Mouse (Mus musculus) CH12.LX (cell line): Measurements from ENCODE around the gene Tsr1. TPM values are rescaled to one million over a fixed set of nuclear protein-coding genes. Genes with fewer than 3 reads are reported as not detected.
A peak's percentile ranks its signal among the peaks of the same experiment; 100 is the strongest.

Source experiments
- DNase-seq: peaks from one replicate; pipeline ENCODE4 v3.0.0-alpha.2; 2013; ENCODE audit errors: extremely low read depth
- H3K27ac ChIP-seq: 2 replicates; pipeline ENCODE4 v1.5.1; 2012; ENCODE audit warnings: low read depth, mild to moderate bottlenecking, control low read depth, moderate library complexity; ENCODE audit not compliant: insufficient read depth
- H3K27me3 ChIP-seq: replicated peaks from 2 replicates; pipeline ENCODE3; 2012; ENCODE audit warnings: inconsistent platforms
- H3K36me3 ChIP-seq, 2 experiments: replicated peaks in 1 of 2; 2 replicates each; pipeline versions ENCODE3 to v1.6.1; 2012; ENCODE audit warnings: inconsistent platforms in 1 of 2, low read length in 1 of 2, mild to moderate bottlenecking in 1 of 2, mixed read lengths in 1 of 2, moderate library complexity in 1 of 2; ENCODE audit not compliant: control insufficient read depth in 1 of 2, insufficient read depth in 1 of 2
- H3K4me1 ChIP-seq, 2 experiments: 2 replicates each; pipeline ENCODE4 v1.6.1; 2012; ENCODE audit warnings: inconsistent platforms in 1 of 2, moderate library complexity in 1 of 2; ENCODE audit not compliant: insufficient read depth in 2 of 2, control insufficient read depth in 1 of 2
- H3K4me2 ChIP-seq: 2 replicates; pipeline ENCODE4 v1.6.1; 2012; ENCODE audit warnings: low read depth, mild to moderate bottlenecking, control low read depth; ENCODE audit not compliant: poor library complexity, insufficient read depth, severe bottlenecking
- H3K4me3 ChIP-seq, 3 experiments: fragments of 150-350 bp in 1 of 3; sonication (generic) in 1 of 3; replicated peaks in 1 of 3; 2 replicates each; pipeline versions ENCODE3 to v1.5.1; 2011 to 2012; ENCODE audit warnings: low read depth in 2 of 3, low read length in 2 of 3, mild to moderate bottlenecking in 2 of 3, moderate library complexity in 2 of 3, control low read depth in 1 of 3, improper control_type of control experiment in 1 of 3, inconsistent platforms in 1 of 3, mixed read lengths in 1 of 3; ENCODE audit not compliant: poor library complexity in 1 of 3
- H3K79me2 ChIP-seq: replicated peaks from 2 replicates; pipeline ENCODE4 v1.6.1; 2012; ENCODE audit warnings: mild to moderate bottlenecking, moderate library complexity; ENCODE audit not compliant: control insufficient read depth, poor library complexity, insufficient read depth, severe bottlenecking; ENCODE audit errors: extremely low read depth
- H3K9ac ChIP-seq: 2 replicates; pipeline ENCODE4 v1.6.1; 2012; ENCODE audit warnings: low read depth, mild to moderate bottlenecking, control low read depth, moderate library complexity; ENCODE audit not compliant: insufficient read depth
- H3K9me3 ChIP-seq: replicated peaks from 2 replicates; pipeline ENCODE3; 2012; ENCODE audit warnings: low read length, inconsistent platforms, mixed read lengths
- BHLHE40 ChIP-seq: IDR thresholded peaks from 2 replicates; pipeline ENCODE4 v1.6.1; 2011; ENCODE audit warnings: mild to moderate bottlenecking, low read depth, low read length, improper control_type of control experiment
- CHD1 ChIP-seq: IDR thresholded peaks from 2 replicates; pipeline ENCODE4 v1.6.1; 2012; ENCODE audit warnings: low read depth, low read length, improper control_type of control experiment, inconsistent platforms
- CHD2 ChIP-seq: IDR thresholded peaks from 2 replicates; pipeline ENCODE4 v1.6.1; 2011; ENCODE audit warnings: low read length, improper control_type of control experiment
- CTCF ChIP-seq, 2 experiments: IDR thresholded peaks in 1 of 2; conservative IDR thresholded peaks in 1 of 2; 2 replicates each; pipeline ENCODE4 v1.5.1; 2011 to 2012; ENCODE audit warnings: low read depth in 2 of 2, low read length in 2 of 2, improper control_type of control experiment in 1 of 2, inconsistent platforms in 1 of 2, mild to moderate bottlenecking in 1 of 2, moderate library complexity in 1 of 2
- E2F4 ChIP-seq: IDR thresholded peaks from 2 replicates; pipeline ENCODE4 v1.6.1; 2011; ENCODE audit warnings: low read depth, low read length, improper control_type of control experiment; ENCODE audit not compliant: insufficient replicate concordance
- ELF1 ChIP-seq: IDR thresholded peaks from 2 replicates; pipeline ENCODE4 v1.6.1; 2014; ENCODE audit warnings: low read depth, mild to moderate bottlenecking, inconsistent platforms, low read length, improper control_type of control experiment
- EP300 ChIP-seq: IDR thresholded peaks from 2 replicates; pipeline ENCODE4 v1.6.1; 2011; ENCODE audit warnings: low read length, improper control_type of control experiment
- ETS1 ChIP-seq: conservative IDR thresholded peaks from 2 replicates; pipeline ENCODE4 v1.6.1; 2012; ENCODE audit warnings: low read depth, mild to moderate bottlenecking, inconsistent platforms, low read length, improper control_type of control experiment, moderate library complexity
- GABPA ChIP-seq: IDR thresholded peaks from 2 replicates; pipeline ENCODE4 v1.6.1; 2012; ENCODE audit warnings: low read depth, low read length, improper control_type of control experiment, inconsistent platforms; ENCODE audit not compliant: insufficient replicate concordance
- HCFC1 ChIP-seq: IDR thresholded peaks from 2 replicates; pipeline ENCODE4 v1.6.1; 2012; ENCODE audit warnings: low read depth, mild to moderate bottlenecking, inconsistent platforms, low read length, improper control_type of control experiment
- IRF4 ChIP-seq: IDR thresholded peaks from 2 replicates; pipeline ENCODE4 v1.6.1; 2014; ENCODE audit warnings: low read depth, mild to moderate bottlenecking, inconsistent platforms, low read length, improper control_type of control experiment
- JUN ChIP-seq: IDR thresholded peaks from 2 replicates; pipeline ENCODE4 v1.6.1; 2011; ENCODE audit warnings: low read depth, mild to moderate bottlenecking, low read length, improper control_type of control experiment, moderate library complexity; ENCODE audit not compliant: insufficient read depth
- JUND ChIP-seq: conservative IDR thresholded peaks from 2 replicates; pipeline ENCODE4 v1.6.1; 2011; ENCODE audit warnings: low read depth, low read length, improper control_type of control experiment
- KAT2A ChIP-seq: IDR thresholded peaks from 2 replicates; pipeline ENCODE4 v1.6.1; 2012; ENCODE audit warnings: low read length, improper control_type of control experiment, inconsistent platforms; ENCODE audit not compliant: insufficient replicate concordance
- MAFK ChIP-seq: IDR thresholded peaks from 2 replicates; pipeline ENCODE4 v1.6.1; 2011; ENCODE audit warnings: low read length, improper control_type of control experiment; ENCODE audit not compliant: insufficient replicate concordance
- MAX ChIP-seq: IDR thresholded peaks from 2 replicates; pipeline ENCODE4 v1.6.1; 2011; ENCODE audit warnings: low read length, improper control_type of control experiment
- MAZ ChIP-seq: IDR thresholded peaks from 2 replicates; pipeline ENCODE4 v1.6.1; 2012; ENCODE audit warnings: low read depth, mild to moderate bottlenecking, inconsistent platforms, low read length, improper control_type of control experiment, moderate library complexity
- MEF2A ChIP-seq: IDR thresholded peaks from 2 replicates; pipeline ENCODE4 v1.6.1; 2014; ENCODE audit warnings: low read depth, mild to moderate bottlenecking, inconsistent platforms, low read length, improper control_type of control experiment, borderline replicate concordance
- MXI1 ChIP-seq: IDR thresholded peaks from 2 replicates; pipeline ENCODE4 v1.6.1; 2011; ENCODE audit warnings: mild to moderate bottlenecking, low read depth, low read length, improper control_type of control experiment
- MYC ChIP-seq: IDR thresholded peaks from 2 replicates; pipeline ENCODE4 v1.6.1; 2011; ENCODE audit warnings: low read depth, mild to moderate bottlenecking, improper control_type of control experiment, low read length
- NELFE ChIP-seq: IDR thresholded peaks from 2 replicates; pipeline ENCODE4 v1.6.1; 2011; ENCODE audit warnings: low read depth, low read length, improper control_type of control experiment
- NRF1 ChIP-seq: IDR thresholded peaks from 2 replicates; pipeline ENCODE4 v1.6.1; 2014; ENCODE audit warnings: low read depth, mild to moderate bottlenecking, inconsistent platforms, low read length, improper control_type of control experiment, moderate library complexity
- PAX5 ChIP-seq: IDR thresholded peaks from 2 replicates; pipeline ENCODE4 v1.6.1; 2012; ENCODE audit warnings: low read length, inconsistent platforms, mixed read lengths
- POLR2A ChIP-seq: IDR thresholded peaks from 2 replicates; pipeline ENCODE4 v1.6.1; 2011; ENCODE audit warnings: low read depth, mild to moderate bottlenecking, improper control_type of control experiment, low read length
- POLR2AphosphoS2 ChIP-seq: IDR thresholded peaks from 2 replicates; pipeline ENCODE4 v1.6.1; 2011; ENCODE audit warnings: low read depth, low read length, improper control_type of control experiment
- RAD21 ChIP-seq: IDR thresholded peaks from 2 replicates; pipeline ENCODE4 v1.6.1; 2011; ENCODE audit warnings: low read depth, mild to moderate bottlenecking, low read length, improper control_type of control experiment, moderate library complexity
- RCOR1 ChIP-seq: conservative IDR thresholded peaks from 2 replicates; pipeline ENCODE4 v1.6.1; 2012; ENCODE audit warnings: low read depth, mild to moderate bottlenecking, inconsistent platforms, low read length, improper control_type of control experiment
- SIN3A ChIP-seq: IDR thresholded peaks from 2 replicates; pipeline ENCODE4 v1.6.1; 2012; ENCODE audit warnings: low read length, improper control_type of control experiment, inconsistent platforms
- SMC3 ChIP-seq: IDR thresholded peaks from 2 replicates; pipeline ENCODE4 v1.6.1; 2011; ENCODE audit warnings: low read depth, low read length, improper control_type of control experiment
- TBP ChIP-seq: conservative IDR thresholded peaks from 2 replicates; pipeline ENCODE4 v1.6.1; 2011; ENCODE audit warnings: low read depth, low read length, improper control_type of control experiment
- TCF12 ChIP-seq: IDR thresholded peaks from 2 replicates; pipeline ENCODE4 v1.6.1; 2014; ENCODE audit warnings: low read depth, mild to moderate bottlenecking, inconsistent platforms, low read length, improper control_type of control experiment
- UBTF ChIP-seq: IDR thresholded peaks from 2 replicates; pipeline ENCODE4 v1.6.1; 2012; ENCODE audit warnings: low read depth, mild to moderate bottlenecking, inconsistent platforms, low read length, improper control_type of control experiment, moderate library complexity
- USF1 ChIP-seq: IDR thresholded peaks from 2 replicates; pipeline ENCODE4 v1.6.1; 2014; ENCODE audit warnings: low read depth, mild to moderate bottlenecking, inconsistent platforms, low read length, improper control_type of control experiment
- USF2 ChIP-seq: conservative IDR thresholded peaks from 2 replicates; pipeline ENCODE4 v1.6.1; 2011; ENCODE audit warnings: low read depth, low read length, improper control_type of control experiment
- ZC3H11A ChIP-seq: IDR thresholded peaks from 2 replicates; pipeline ENCODE4 v1.6.1; 2012; ENCODE audit warnings: low read depth, mild to moderate bottlenecking, inconsistent platforms, low read length, improper control_type of control experiment
- ZKSCAN1 ChIP-seq: IDR thresholded peaks from 2 replicates; pipeline ENCODE4 v1.6.1; 2012; ENCODE audit warnings: low read depth, inconsistent platforms, low read length, improper control_type of control experiment, borderline replicate concordance
- ZMIZ1 ChIP-seq: IDR thresholded peaks from 2 replicates; pipeline ENCODE4 v1.6.1; 2012; ENCODE audit warnings: low read depth, mild to moderate bottlenecking, inconsistent platforms, low read length, improper control_type of control experiment
- ZNF384 ChIP-seq: IDR thresholded peaks from 2 replicates; pipeline ENCODE4 v1.6.1; 2012; ENCODE audit warnings: low read depth, low read length, improper control_type of control experiment, inconsistent platforms
- dilution Hi-C: fragments of 300-500 bp; cut with MboI; formaldehyde crosslinking; loops from 2 replicates; pipeline ENCODE4 v1.14.3; 2020; ENCODE audit warnings: low sequenced_read_pairs; ENCODE audit not compliant: extremely low pct_unique_long_range_greater_than_20kb, extremely low pct_ligation_motif_present
- in situ Hi-C: fragments of 300-500 bp; cut with MboI; formaldehyde crosslinking; loops from 3 replicates; pipeline ENCODE4 v1.14.3; 2019; ENCODE audit warnings: low sequenced_read_pairs, low pct_ligation_motif_present, low pct_unique_long_range_greater_than_20kb, mixed read lengths
- polyA plus RNA-seq: library from polyadenylated mRNA; unstranded; fragments of >175 nt; gene quantifications from 2 replicates; pipeline ENCODE4 v1.2.1, GENCODE M21; 2012; ENCODE audit warnings: low read depth; ENCODE audit not compliant: insufficient read length
- total RNA-seq, 2 experiments: library from RNA; depleted of rRNA; stranded (reverse); fragments of 300-350 nt in 1 of 2; fragments of >200 nt in 1 of 2; gene quantifications; 2 replicates each; pipeline ENCODE4 v1.2.3; 2012 to 2014

Tsr1 gene
- total RNA-seq (2012; rRNA removed) (85.2 and 127 TPM in 2 replicates), total RNA-seq (2014; rRNA removed) (101 and 105 TPM in 2 replicates), polyA plus RNA-seq (149 and 162 TPM in 2 replicates)

DNA sequence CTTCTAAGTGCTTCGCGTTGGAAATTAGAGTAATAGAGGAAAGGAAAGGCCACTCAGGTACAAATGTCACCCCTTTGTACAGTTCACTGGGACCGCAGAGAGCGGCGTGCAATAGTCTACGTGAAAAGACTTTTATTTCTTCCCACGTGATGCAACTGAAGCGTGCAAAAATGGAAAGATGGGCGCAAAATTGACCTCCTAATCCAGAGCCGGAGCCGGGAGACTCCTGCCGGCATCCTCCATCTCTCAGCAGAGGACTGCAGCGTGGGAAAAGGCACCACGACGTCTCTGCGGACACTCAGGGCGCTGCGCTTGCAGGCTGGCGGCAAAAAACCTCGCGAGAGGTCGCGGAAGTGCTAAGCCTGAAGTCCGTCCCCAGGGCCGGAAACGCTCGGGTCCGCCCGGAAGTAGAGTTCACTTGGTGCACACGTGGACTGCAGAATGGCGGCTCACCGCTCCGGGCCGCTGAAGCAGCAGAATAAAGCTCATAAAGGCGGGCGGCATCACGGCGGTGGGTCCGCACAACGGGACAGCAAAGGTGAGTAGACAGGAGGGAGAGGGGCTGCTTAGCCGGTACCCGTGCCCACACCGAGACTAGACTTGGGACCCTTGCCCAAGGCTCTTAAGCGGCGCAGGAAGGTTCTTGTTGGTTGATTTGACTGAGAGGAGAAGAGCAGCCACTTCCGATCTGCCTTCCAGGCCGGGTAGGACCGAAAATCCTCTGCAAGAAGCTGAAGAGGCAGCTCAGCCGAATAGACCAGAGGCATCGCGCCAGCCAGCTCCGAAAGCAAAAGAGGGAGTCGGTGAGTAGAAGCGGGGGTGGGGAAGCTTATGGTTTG, at the start of gene Tsr1:
TSS of gene Tsr1 (plus strand) at position 394 of the 839 bp plus-strand sequence.
- peak within 1 kb of the TSS; percentile 41 for H3K27ac ChIP-seq
- H3K79me2 ChIP-seq, result peaks cover 45% of the 10 kb centered on the region
- dilution Hi-C loops (no loop called here), in situ Hi-C loops (no loop called here)
- TF ChIP-seq NELFE (peak; percentile 96), ELF1 (peak; percentile 95), JUN (no peak), CHD1 (no peak), MAZ (no peak), ETS1 (no peak; the same call in 1 of the 2 replicates), EP300 (no peak), TCF12 (peak; percentile 97), TBP (peak; percentile 91), MXI1 (peak; percentile 100), E2F4 (0 out of 2 replicates have a peak, but pooled peaks have one; percentile 67), ZKSCAN1 (no peak), POLR2AphosphoS2 (peak; percentile 81), SMC3 (no peak), POLR2A (peak; percentile 96), ZMIZ1 (peak; percentile 71), IRF4 (0 out of 2 replicates have a peak, but pooled peaks have one; percentile 6), ZC3H11A (no peak), RAD21 (no peak), KAT2A (peak; percentile 81), MYC (peak; percentile 99), RCOR1 (no peak; the same call in 1 of the 2 replicates), GABPA (no peak), CHD2 (peak; percentile 98), NRF1 (peak; percentile 54), MAX (peak; percentile 98), UBTF (no peak), USF1 (peak; percentile 59), MEF2A (peak; percentile 24; the same call in 1 of the 2 replicates), PAX5 (no peak), MAFK (0 out of 2 replicates have a peak, but pooled peaks have one; percentile 22), SIN3A (peak; percentile 89), USF2 (peak; percentile 21; the same call in 1 of the 2 replicates), CTCF (conservative IDR thresholded peaks at IDR 0.05 in 1 of 2, IDR thresholded peaks at IDR 0.05 in 1 of 2; ENCODE audit: low read depth in 2 of 2, low read length in 2 of 2) (no peak), BHLHE40 (peak; percentile 42; the same call in 1 of the 2 replicates), HCFC1 (peak; percentile 83), ZNF384 (no peak), JUND (no peak)
- peak; percentile 98 for DNase-seq
- H3K9ac ChIP-seq, result peak within 1 kb of the TSS; percentile 70
- H3K9me3 ChIP-seq, result no peaks in the 10 kb centered on the region
- peak within 1 kb of the TSS; percentile 96 for H3K4me2 ChIP-seq
- peaks cover 27 to 38% of the 10 kb centered on the region in 2 experiments for H3K36me3 ChIP-seq
- peak within 1 kb of the TSS; percentile 59 to 97 (median 91) for H3K4me3 ChIP-seq
- H3K27me3 ChIP-seq, result no peaks in the 10 kb centered on the region
- H3K4me1 ChIP-seq, result peaks cover 5 to 43% of the 10 kb centered on the region in 2 experiments; a peak in 3 of 4 replicates
